Mouse (Mus musculus): Measurements from ENCODE around the gene Kctd21. TPM values are rescaled to one million over a fixed set of nuclear protein-coding genes. Genes with fewer than 3 reads are reported as not detected.

Kctd21 gene
- total and polyA plus RNA-seq, 2 experiments from 2014 or later = 3.2 to 8.4 TPM

DNA sequence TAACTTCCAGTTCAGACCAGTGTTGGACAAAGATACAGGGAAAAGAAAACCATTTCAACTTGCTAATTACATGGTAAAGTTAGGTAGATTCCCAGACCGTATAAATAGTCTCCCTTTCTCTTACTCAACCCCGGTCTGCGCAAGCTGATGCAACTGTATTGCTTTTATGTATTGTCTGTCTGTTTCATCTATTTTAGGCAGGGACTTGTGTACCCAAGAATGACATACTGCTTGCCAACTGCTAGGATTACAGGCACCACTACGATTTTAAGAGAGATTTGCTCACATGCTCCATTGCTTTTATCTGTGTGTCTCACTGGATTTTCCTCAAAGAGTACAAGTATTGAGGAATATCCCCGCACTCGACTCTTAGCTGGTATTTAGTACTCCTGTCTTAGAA, 66.8 kb downstream of the Kctd21 start:
- Histone ChIP-seq H3K4me1 (ENCODE audit: insufficient read depth, low read length) (peaks cover 10% of the 10 kb centered on the region; the same call in 1 of the 2 replicates), H3K4me2 (ENCODE audit: low read depth, low read length) (no peak overlapping the region), H3K9me3 (ENCODE audit: low read length) (no peaks in the 10 kb centered on the region), H3K27ac (no peak overlapping the region), H3K36me3 (ENCODE audit: insufficient read depth, low read length) (no peaks in the 10 kb centered on the region), H3K4me3 (ENCODE audit: low read length) (no peak overlapping the region), H3K27me3 (ENCODE audit: insufficient read depth, low read length) (no peaks in the 10 kb centered on the region), H3K9ac (replicated peaks; ENCODE audit: low read length) (no peak overlapping the region)
- DNase-seq (ENCODE audit: low spot score) (no peak), ATAC-seq (no peak)
- 78% methylated on average over 6 of the region's 6 CpGs for WGBS
- TF ChIP-seq CTCF (IDR thresholded peaks at IDR 0.05; ENCODE audit: low read depth) = no peak

Other genes with a start within 250 kb of the Kctd21 start
- gene Usp35, start 307 bp upstream of the Kctd21 start, total RNA-seq (2014; rRNA removed) = 14.2 and 14.4 TPM in 2 replicates
- 2.4 and 3.6 TPM in 2 replicates for gene Usp35, start 307 bp upstream of the Kctd21 start, polyA plus RNA-seq (2015; fragmentation: Nextera tagmentation; extraction: Ambion mirVana)
- gene Alg8, start 39.3 kb downstream of the Kctd21 start, total RNA-seq (2014; rRNA removed) = 5.2 and 6.0 TPM in 2 replicates
- 11.4 and 11.8 TPM in 2 replicates for gene Alg8, start 39.3 kb downstream of the Kctd21 start, polyA plus RNA-seq (2015; fragmentation: Nextera tagmentation; extraction: Ambion mirVana)
- 340 and 423 TPM in 2 replicates for gene Ndufc2, start 67.7 kb downstream of the Kctd21 start, total RNA-seq (2014; rRNA removed)
- gene Ndufc2, start 67.7 kb downstream of the Kctd21 start, polyA plus RNA-seq (2015; fragmentation: Nextera tagmentation; extraction: Ambion mirVana) = 697 and 742 TPM in 2 replicates
- 5.2 and 6.4 TPM in 2 replicates for gene Thrsp, start 85.4 kb downstream of the Kctd21 start, total RNA-seq (2014; rRNA removed)
- 6.3 and 7.7 TPM in 2 replicates for gene Thrsp, start 85.4 kb downstream of the Kctd21 start, polyA plus RNA-seq (2015; fragmentation: Nextera tagmentation; extraction: Ambion mirVana)
- gene Kctd14, start 119.0 kb downstream of the Kctd21 start, total RNA-seq (2014; rRNA removed) = 0.68 and 1.5 TPM in 2 replicates
- gene Kctd14, start 119.0 kb downstream of the Kctd21 start, polyA plus RNA-seq (2015; fragmentation: Nextera tagmentation; extraction: Ambion mirVana) = 2.6 and 3.1 TPM in 2 replicates
- 28.3 and 39.5 TPM in 2 replicates for gene Ints4, start 148.6 kb downstream of the Kctd21 start, total RNA-seq (2014; rRNA removed)
- gene Ints4, start 148.6 kb downstream of the Kctd21 start, polyA plus RNA-seq (2015; fragmentation: Nextera tagmentation; extraction: Ambion mirVana) = 29.3 and 30.2 TPM in 2 replicates
- 9.4 and 17.4 TPM in 2 replicates for gene Aamdc, start 247.2 kb downstream of the Kctd21 start, total RNA-seq (2014; rRNA removed)
- 61.8 and 67.2 TPM in 2 replicates for gene Aamdc, start 247.2 kb downstream of the Kctd21 start, polyA plus RNA-seq (2015; fragmentation: Nextera tagmentation; extraction: Ambion mirVana)
- gene Rsf1, start 247.6 kb downstream of the Kctd21 start, total RNA-seq (2014; rRNA removed) = 16.7 and 18.2 TPM in 2 replicates
- 26.3 and 27.6 TPM in 2 replicates for gene Rsf1, start 247.6 kb downstream of the Kctd21 start, polyA plus RNA-seq (2015; fragmentation: Nextera tagmentation; extraction: Ambion mirVana)

All from hindbrain, postnatal 0 days (tissue).